Mouse (Mus musculus) limb, embryonic 14.5 days (tissue): ENCODE data around the gene Cyp2j12. TPM values are rescaled to one million over a fixed set of nuclear protein-coding genes. Genes with fewer than 3 reads are reported as not detected.
"Not testable (repeated sequence)": the region's sequence is repeated elsewhere in the genome, so short reads cannot be mapped to it uniquely, and the experiment has no call there.

ENCODE experiments used
- ATAC-seq: fragments of 200-750 bp; cut with Nextera tagmentation; 2 replicates; pipeline ENCODE4 v1.8.0; 2017; ENCODE audit warnings: low read depth, moderate number of reproducible peaks, moderate TSS enrichment; ENCODE audit not compliant: low FRiP score
- DNase-seq: peaks from one replicate; pipeline ENCODE4 v3.0.0-alpha.2; 2015; ENCODE audit warnings: low spot score
- H3K27ac ChIP-seq: fragments of 300-500 bp; sonication (generic); replicated peaks from 2 replicates; pipeline ENCODE4 v1.5.1; 2014; ENCODE audit warnings: low read depth, mild to moderate bottlenecking, low read length, moderate library complexity, mixed read lengths
- H3K27me3 ChIP-seq: fragments of 300-500 bp; sonication (generic); 2 replicates; pipeline ENCODE4 v1.6.1; 2014; ENCODE audit warnings: low read length, mixed read lengths; ENCODE audit not compliant: control insufficient read depth, insufficient read depth
- H3K36me3 ChIP-seq: fragments of 300-500 bp; sonication (generic); 2 replicates; pipeline ENCODE4 v1.6.1; 2014; ENCODE audit warnings: mild to moderate bottlenecking, low read length, moderate library complexity, mixed read lengths; ENCODE audit not compliant: control insufficient read depth, insufficient read depth
- H3K4me1 ChIP-seq: fragments of 300-500 bp; sonication (generic); 2 replicates; pipeline ENCODE4 v1.6.1; 2014; ENCODE audit warnings: antibody characterized with exemption, low read length, mixed read lengths; ENCODE audit not compliant: control insufficient read depth, insufficient read depth
- H3K4me2 ChIP-seq: fragments of 300-500 bp; sonication (generic); replicated peaks from 2 replicates; pipeline ENCODE4 v1.6.1; 2014; ENCODE audit warnings: low read depth, mild to moderate bottlenecking, low read length, moderate library complexity; ENCODE audit not compliant: severe bottlenecking
- H3K4me3 ChIP-seq: fragments of 300-500 bp; sonication (generic); replicated peaks from 2 replicates; pipeline ENCODE4 v1.5.1; 2014; ENCODE audit warnings: low read length
- H3K9ac ChIP-seq: fragments of 300-500 bp; sonication (generic); 2 replicates; pipeline ENCODE4 v1.6.1; 2014; ENCODE audit warnings: mild to moderate bottlenecking, low read depth, low read length, moderate library complexity; ENCODE audit not compliant: severe bottlenecking
- H3K9me3 ChIP-seq: fragments of 300-500 bp; sonication (generic); 2 replicates; pipeline ENCODE4 v1.6.1; 2016; ENCODE audit warnings: low read length; ENCODE audit not compliant: control insufficient read depth
- POLR2A ChIP-seq: fragments of 200-500 bp; IDR thresholded peaks from 2 replicates; pipeline ENCODE4 v1.8.0; 2012; ENCODE audit warnings: inconsistent platforms, mild to moderate bottlenecking, moderate library complexity, borderline replicate concordance; ENCODE audit not compliant: insufficient read depth, insufficient read length; ENCODE audit errors: extremely low read depth
- WGBS: fragments of 180-500 bp; shearing (Covaris S2); extraction: QIAGEN DNeasy Blood & Tissue Kit; methylation state at CpG from one replicate; pipeline ENCODE4 v1.1.7; 2014; 5-methylcytosine and 5-hydroxymethylcytosine counted together
- polyA plus RNA-seq, 2 experiments: library from polyadenylated mRNA; depleted of rRNA in 1 of 2; stranded (reverse) in 1 of 2; unstranded in 1 of 2; fragments of >200 nt; fragmentation: Nextera tagmentation in 1 of 2; extraction: Ambion mirVana in 1 of 2; gene quantifications; 2 replicates each; pipeline versions ENCODE4 v1.2.1 to v1.2.3; 2012 to 2014

Gene Cyp2j12
- polyA plus RNA-seq (2012; rRNA removed) (not detected in 2 replicates), polyA plus RNA-seq (2014; fragmentation: Nextera tagmentation; extraction: Ambion mirVana) (not detected in 2 replicates)

- no peak within 1 kb of the TSS for H3K4me3 ChIP-seq
- H3K9ac ChIP-seq: no peak within 1 kb of the TSS
- no peak for TF ChIP-seq POLR2A
- no peak within 1 kb of the TSS for H3K27ac ChIP-seq
- H3K27me3 ChIP-seq: no peaks in the 10 kb centered on the region
- no peaks in the 10 kb centered on the region for H3K4me1 ChIP-seq
- H3K4me2 ChIP-seq: no peak within 1 kb of the TSS
- 76% methylated on average over 7 of the region's 7 CpGs for WGBS
- no peak for ATAC-seq
- no peak for DNase-seq
- H3K9me3 ChIP-seq: no peaks in the 10 kb centered on the region
- H3K36me3 ChIP-seq: no peaks in the 10 kb centered on the region
These were observed at the start of gene Cyp2j12 for GRCm38 (mm10) chr4:96140732-96141467. Gene Cyp2j12, minus strand, starts transcription at chr4:96141152.

- not testable (repeated sequence) for DNase-seq, H3K4me1 ChIP-seq, H3K4me2 ChIP-seq, ATAC-seq, H3K9ac ChIP-seq, H3K9me3 ChIP-seq, H3K4me3 ChIP-seq, H3K36me3 ChIP-seq, H3K27ac ChIP-seq, H3K27me3 ChIP-seq
- 90% methylated on average over 5 of the region's 5 CpGs for WGBS
These were observed 48.4 kb upstream of the Cyp2j12 start for GRCm38 (mm10) chr4:96189321-96189720.

GRCm38 (mm10) chr4:96188671-96189070, 47.7 kb upstream of the Cyp2j12 start:
- DNase-seq, H3K27me3 ChIP-seq, H3K9ac ChIP-seq, H3K9me3 ChIP-seq, H3K4me3 ChIP-seq, H3K36me3 ChIP-seq, H3K4me2 ChIP-seq, H3K27ac ChIP-seq, ATAC-seq, H3K4me1 ChIP-seq: not testable (repeated sequence)
- 87% methylated on average over 2 of the region's 2 CpGs for WGBS

GRCm38 (mm10) chr4:96188146-96188545, 47.2 kb upstream of the Cyp2j12 start:
- ATAC-seq, H3K27ac ChIP-seq, H3K36me3 ChIP-seq, H3K4me3 ChIP-seq, H3K4me2 ChIP-seq, H3K4me1 ChIP-seq, DNase-seq, H3K27me3 ChIP-seq, H3K9me3 ChIP-seq, H3K9ac ChIP-seq: not testable (repeated sequence)
- WGBS: 90% methylated on average over 2 of the region's 2 CpGs

- DNase-seq, H3K27ac ChIP-seq, ATAC-seq, H3K4me1 ChIP-seq, H3K27me3 ChIP-seq, H3K36me3 ChIP-seq, H3K9me3 ChIP-seq, H3K4me2 ChIP-seq, H3K4me3 ChIP-seq, H3K9ac ChIP-seq: not testable (repeated sequence)
- 90% methylated on average over 2 of the region's 2 CpGs for WGBS
These were observed 43.8 kb upstream of the Cyp2j12 start for GRCm38 (mm10) chr4:96184716-96185115.

GRCm38 (mm10) chr4:96162839-96163238, 21.9 kb upstream of the Cyp2j12 start:
- WGBS: 70% methylated on average over 1 of the region's 1 CpGs
- H3K9ac ChIP-seq: no peak overlapping the region
- no peak overlapping the region for H3K4me2 ChIP-seq
- no peak overlapping the region for H3K4me3 ChIP-seq
- DNase-seq (no peak), ATAC-seq (no peak)
- no peak overlapping the region for H3K27ac ChIP-seq
- no peaks in the 10 kb centered on the region for H3K9me3 ChIP-seq
- H3K36me3 ChIP-seq: no peaks in the 10 kb centered on the region
- H3K4me1 ChIP-seq: no peaks in the 10 kb centered on the region
- H3K27me3 ChIP-seq: no peaks in the 10 kb centered on the region
- TF ChIP-seq POLR2A: no peak
